Mouse (Mus musculus): ENCODE measurements at regions not wholly inside any gene's neighbourhood (a gene's known extent, or its start where the extent isn't known, plus 50 kb on each side); places are given as distances from the start of the nearest gene placed in this dataset.

DNA sequence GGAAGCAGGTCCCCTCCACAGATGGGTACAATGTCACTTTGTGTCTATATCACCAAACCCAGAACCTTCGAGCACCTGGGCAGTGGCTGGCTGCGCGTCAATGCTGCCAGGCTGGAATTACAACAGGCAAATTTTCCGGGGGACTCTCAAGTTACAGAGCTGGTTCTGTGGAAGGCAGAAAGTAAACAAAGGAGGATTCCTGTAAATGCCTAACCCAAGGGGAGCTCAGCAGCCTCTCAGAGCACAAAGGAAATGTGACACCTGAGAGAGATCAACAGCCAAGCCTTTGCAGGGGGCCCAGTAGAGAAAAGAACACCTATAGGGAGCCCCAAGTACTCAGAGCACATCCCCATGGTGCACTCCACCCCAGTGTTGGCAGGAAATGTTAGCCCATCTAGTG, 70.7 kb downstream of the Setd4 start:
- no peak for ATAC-seq (replicated peaks; ENCODE audit: poor library complexity)

DNA sequence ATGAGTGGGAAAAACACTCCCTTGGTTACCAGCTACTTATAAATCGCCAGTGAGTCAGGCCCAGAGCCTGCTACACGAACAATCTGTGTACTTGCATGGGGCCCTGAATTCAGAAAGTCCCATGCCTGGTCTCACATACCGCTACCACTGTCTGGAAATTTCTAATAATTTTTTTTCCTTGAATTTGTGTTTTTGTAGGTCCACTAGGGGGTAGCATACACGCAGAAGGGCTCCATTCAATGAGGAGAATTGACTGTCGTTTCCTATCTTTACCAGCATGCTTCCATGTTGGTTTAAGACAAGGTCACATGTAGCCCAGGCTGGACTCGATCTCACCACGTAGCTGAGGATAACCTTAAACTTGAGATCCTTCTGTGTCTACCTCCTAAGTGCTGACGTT, 71.9 kb downstream of the Setd4 start:
- no peak for ATAC-seq (replicated peaks; ENCODE audit: poor library complexity)

DNA sequence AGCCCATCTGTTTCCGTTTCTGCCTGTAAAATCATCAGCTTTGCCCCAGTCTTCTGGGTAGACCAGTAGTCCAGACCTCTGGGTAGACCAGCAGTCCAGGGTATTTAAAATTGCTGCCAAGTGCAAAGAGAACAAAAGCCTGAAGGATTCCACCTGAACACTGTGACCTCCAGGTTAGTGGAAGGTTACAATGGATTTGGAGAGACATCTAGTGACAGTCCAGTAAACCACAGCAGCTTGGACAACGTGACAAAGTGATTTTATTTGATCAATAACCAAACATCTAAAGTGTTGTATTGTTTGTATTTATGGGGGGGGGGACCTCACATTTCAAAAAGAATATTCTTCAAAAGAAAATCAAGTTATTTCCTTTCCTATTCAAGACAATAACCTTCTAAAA, 81.4 kb downstream of the Setd4 start:
- ATAC-seq (replicated peaks; ENCODE audit: poor library complexity), result no peak

DNA sequence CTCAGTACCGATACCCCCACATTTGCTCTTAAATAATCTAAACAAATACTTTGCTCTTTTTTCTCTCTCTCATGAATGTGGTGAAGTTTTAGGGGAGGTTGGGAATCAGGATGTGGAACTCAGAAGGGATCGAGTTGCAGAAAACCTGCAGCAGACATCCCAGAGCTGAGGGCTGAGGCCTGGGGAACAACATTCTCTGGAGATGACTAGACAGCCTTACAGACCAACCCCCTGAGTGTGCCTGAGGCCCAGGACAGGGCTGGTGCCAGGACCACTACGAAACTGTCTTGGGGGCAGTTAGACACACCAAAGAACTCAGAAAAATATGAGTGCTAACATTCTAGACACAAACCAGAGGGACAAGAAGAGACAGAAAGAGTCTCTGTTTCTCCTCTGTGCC, 83.4 kb downstream of the Setd4 start:
- ATAC-seq (replicated peaks; ENCODE audit: poor library complexity), result no peak

DNA sequence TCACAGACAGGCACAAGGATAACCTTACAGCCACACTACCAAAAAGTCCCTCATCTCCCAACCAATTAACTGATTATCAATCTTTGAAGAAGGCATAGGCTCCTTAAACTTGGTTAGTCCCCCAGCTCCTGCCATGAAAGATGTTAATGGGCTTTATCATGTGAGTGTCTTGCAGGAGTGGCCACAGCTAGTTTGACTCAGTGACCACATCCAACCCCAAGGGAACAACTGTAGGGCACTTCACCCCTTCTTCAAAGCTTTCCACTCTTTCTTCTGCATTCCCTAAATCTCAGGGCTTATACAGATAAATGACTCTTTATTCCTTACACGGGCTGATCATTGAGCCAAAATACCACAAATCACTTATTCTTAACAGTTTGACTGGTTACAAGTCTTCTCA, 85.2 kb downstream of the Setd4 start:
- no peak for ATAC-seq (replicated peaks; ENCODE audit: poor library complexity)

DNA sequence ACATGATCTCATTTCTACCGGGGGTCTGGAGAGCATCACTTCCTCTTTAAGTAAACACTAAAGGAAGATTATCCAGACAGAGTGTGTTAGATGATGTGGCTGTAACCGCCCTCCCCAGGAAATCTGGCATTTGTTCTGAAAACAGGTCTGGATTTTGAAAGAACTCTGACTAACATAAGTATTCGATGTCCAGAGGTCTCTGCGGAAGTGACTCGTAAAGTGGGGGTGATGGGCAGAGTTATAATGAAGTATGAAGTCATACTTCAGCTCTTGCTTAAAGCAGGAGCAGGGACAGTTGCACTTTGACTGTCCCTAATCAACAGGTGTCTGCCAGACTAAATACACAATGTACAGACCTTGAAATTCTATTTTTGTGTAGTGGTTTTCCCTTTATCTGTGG, 87.1 kb downstream of the Setd4 start:
- no peak for ATAC-seq (replicated peaks; ENCODE audit: poor library complexity)

DNA sequence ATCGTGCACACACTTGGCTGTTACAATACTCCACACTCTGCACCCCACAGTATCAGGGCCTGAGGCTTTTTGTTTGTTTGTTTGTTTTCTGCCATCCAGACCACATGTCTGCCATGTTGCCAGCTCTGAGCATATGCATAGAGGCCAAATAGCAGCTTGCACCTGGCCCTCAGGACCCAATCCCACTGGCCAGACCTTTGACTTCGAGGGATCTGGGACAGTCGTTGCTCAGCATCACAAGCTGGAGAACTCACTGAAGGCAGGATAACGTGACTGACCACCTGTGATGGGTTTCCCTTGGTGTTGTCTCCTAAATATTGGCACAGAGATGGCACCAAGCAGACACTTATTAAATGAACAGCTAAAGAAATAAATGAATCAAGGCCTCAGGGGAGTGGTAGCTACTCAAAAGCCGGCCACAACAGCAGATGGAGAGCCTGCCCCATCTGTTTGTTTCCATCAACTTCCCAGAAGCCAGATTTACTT, 88.4 kb downstream of the Setd4 start:
- no peak for ATAC-seq (replicated peaks; ENCODE audit: poor library complexity)

DNA sequence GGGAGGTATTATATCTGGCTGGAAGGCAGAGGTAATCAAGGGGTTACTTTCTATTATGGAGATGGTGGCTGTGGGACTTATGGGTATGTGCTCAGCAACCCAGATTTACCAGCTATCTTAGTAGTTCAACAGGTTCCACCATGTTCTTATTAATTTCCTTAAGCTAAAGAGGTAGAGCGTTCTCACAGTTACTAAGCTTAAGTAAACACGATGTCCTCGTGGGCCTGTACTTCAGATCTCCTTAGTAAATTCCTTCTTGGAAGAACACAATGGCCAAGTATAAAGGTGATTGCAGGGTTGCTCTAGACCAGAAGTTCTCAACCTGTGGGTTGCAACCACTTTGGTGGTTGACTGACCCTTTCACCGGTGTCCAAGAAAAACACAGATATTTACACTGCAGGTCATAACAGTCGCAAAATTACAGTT, 90.2 kb downstream of the Setd4 start:
- no peak for ATAC-seq (replicated peaks; ENCODE audit: poor library complexity)

DNA sequence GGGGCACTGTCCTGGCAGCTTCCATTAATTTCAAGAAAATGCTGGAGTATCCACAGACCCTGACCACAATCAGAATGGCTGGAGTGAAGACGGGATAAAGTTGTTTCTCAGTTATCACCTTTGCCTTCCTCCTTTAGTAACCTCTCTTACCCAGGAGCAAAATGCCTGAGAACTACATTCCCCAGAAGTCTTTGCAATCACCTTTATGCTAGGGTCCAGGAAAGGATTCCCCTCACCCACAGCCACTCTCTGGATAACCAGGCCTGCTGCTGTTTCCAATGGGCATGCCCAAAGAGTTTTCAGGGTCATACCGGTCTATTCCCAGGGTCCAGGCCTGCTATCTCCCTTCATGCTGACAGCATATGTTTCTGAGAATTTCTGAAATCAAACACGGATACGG, 91.9 kb downstream of the Setd4 start:
- ATAC-seq (replicated peaks; ENCODE audit: poor library complexity), result no peak

DNA sequence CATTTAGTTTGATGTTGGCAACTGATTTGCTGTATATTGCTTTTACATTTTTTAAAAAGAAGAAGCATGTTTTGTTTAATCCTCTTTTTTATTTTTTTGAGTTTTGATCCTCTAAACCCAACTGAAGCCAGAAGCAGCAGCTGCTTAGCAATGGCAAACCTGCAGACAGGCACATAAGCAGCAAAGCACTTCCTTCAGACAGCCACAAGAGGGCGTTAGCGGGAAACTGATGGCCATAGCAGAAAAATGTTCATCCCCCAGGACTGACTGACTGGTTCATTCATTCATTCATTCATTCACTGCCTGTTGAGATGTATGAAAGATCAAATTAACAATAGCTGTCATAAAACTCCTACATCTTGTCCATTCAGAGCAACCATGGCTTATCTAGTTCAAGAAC, 92.3 kb downstream of the Setd4 start:
- ATAC-seq (replicated peaks; ENCODE audit: poor library complexity), result no peak

DNA sequence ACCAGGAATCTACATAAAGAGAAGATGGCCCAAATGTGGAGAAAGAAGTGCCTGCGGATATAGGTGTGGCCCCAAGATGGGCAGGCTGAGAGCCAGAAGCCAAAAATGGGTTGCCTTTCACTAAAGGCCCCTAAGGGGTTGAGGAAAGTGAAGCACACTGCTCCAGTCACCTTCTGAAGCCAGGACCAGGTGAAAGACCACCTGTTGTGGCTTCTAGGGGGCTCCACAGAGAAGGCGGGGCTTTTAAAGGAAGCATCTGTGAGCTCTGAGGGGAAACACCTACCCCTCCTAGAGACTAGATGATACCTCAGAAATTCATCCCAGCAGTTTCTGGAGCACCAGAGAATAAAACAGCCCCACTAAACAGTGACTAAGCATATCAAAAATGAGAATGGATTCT, 105.1 kb downstream of the Setd4 start:
- ATAC-seq (replicated peaks; ENCODE audit: poor library complexity), result no peak

DNA sequence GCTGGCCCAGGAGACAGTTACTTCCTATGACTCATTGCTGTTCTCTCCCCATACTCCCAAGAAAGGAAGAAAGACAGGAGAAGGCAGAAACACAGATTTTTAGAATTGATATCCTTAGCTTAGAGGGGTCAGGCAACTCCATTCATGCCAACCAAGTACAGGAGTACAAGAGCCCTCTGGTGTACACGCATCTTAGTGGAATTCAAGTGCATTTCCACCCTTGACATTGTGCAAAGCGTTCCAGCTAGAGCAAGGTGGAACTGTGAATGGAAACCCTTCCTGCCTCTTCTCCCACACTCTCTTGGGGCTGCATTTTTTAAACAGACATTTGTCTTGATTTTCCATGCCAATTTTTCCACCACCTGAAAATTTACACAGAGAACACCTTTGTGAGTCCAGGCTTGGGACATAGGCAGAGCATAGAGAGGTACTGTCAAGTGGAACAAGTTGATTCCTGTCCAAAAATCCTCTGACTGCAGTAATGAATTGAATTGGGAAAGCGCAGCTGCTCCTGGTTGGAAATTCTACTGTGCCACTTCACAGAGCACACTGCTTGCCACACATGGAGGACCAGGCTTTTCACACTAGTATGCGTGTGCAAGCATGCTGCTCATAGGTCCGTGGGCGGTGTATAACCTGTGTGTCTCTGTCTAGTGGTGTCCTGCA, 110.4 kb downstream of the Setd4 start:
- no peak for ATAC-seq (replicated peaks; ENCODE audit: poor library complexity)

DNA sequence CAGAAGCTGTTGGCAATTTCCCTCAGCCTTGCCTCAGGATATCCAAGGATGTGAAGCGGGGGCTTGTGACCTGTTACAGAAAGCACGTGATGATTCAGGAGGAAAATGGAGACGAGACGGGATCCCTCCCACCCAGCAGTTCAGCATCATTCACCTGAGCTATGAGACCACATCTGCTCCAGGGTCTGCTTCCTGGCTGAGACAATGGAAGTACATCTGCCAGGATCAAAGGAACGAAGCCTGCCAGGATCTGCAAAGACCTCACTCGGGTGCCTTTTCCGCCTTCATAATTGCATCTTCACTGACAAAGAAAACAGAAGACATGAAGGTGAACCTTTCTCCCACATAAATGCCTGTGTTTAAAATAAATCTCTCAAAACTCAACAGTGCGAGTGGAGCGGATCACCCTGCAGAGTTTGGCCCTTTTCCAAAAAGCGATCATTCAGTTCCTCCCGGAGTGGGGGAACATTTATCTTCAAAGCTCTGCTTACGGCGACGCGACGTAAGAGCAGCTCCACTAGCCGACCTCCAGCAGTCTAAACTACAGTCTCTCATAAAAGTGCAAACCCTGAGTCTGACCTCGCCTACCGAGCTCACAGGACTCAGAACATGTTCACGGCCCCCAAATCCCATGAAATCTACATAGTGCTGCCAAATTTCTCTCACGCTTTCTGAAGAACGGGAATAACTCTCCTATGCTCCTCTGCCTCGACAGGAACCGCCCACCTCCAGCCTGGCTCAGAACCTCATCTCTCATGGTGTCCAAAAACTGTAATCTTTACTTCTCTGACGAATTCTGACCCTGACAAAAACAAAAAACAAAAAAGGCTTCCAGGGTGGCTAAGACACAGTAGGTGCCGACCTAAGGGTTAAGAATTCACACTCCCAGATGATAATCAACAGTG, 117.0 kb downstream of the Setd4 start:
- no peak for ATAC-seq (replicated peaks; ENCODE audit: poor library complexity)

DNA sequence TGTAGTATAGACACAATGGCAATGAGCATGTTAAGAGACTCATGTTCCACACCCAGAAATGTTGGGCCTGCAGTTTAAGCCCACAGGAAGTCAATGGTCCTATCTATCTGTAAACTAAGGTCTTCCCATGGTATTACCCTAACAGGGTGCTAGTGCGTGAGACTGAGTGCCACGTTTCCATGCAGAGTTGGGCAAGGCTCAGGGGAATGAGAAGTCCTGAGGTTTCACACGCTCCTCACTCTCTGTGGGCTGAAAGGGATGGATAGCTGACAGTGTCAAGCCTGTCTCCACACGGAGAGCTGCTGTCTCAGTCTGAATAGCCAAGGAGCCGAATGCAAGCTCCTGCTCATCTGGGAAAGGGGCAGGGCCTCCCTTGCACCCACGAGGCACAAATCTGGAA, 133.9 kb downstream of the Setd4 start:
- no peak for ATAC-seq (replicated peaks; ENCODE audit: poor library complexity)

DNA sequence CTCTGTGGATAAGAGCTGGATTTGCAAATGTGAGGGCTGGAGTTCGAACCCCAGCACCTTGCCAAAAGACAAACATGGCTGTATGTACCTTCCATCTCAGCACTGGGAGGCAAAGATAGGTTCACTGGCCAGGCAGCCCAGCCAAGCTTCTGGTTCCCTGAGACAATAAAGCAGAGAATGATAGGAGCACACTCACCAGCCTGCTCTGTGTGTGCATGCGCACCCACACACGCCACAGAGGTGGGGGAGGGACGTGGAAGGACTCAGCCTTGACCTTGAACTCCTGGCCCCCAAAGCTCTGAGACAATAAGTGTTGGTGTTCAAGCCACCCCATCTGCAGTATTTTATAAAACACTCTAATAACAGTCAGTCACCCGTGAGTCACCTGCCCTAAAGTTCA, 138.1 kb downstream of the Setd4 start:
- no peak for ATAC-seq (replicated peaks; ENCODE audit: poor library complexity)

DNA sequence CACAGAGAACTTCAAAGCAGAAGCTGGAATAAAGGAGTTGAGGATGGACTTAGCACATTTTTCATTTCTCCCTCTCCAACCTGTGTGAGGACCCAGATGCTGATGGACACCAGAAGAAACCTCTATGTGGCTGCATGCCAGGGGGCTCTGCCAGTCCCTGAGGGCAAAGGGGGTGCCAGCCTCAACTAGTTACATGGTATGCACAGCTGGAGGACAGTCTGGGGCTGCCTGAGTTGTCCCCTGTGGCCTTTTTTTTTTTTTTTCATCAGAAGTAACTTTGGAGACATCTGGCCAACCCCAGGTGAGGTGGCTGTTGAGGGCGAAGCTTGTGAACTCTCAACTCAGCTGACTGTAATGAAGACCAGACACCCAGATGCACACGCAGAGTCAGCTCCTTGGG, 139.0 kb downstream of the Setd4 start:
- no peak for ATAC-seq (replicated peaks; ENCODE audit: poor library complexity)

DNA sequence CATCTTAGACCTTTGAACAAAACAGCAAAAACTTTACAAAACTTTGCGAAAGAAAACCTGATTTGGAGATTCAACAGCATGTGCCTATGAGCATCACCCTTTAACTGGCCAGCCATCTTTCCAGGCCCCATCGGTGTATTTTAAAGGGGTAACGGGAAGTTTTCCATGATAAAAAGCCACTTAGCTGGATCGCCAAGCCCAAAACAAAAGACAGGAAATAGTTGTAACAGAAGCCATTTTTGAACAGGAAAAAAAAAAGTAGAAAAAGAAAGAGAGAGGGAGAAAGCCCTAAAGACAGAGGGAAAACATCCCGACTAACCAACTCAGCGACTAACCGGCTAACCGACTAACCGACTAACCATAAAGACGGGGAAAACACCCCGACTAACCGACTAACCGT, 140.5 kb downstream of the Setd4 start:
- no peak for ATAC-seq (replicated peaks; ENCODE audit: poor library complexity)

DNA sequence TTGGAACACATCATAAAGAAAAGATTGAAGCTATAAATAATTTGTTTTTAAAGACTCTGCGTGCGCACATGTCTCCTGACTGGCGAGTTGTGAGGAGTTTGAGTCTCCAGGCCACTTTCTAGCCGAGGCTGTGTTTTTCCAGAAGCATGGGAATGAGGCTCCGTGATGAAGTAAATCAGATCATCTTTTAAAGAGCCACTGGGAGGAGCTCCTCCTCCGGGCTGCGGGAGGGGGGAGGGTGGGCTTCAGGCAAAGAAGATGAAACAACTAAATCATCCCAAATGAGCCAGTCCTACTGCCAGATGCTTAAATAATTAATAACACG, 141.6 kb downstream of the Setd4 start:
- no peak for ATAC-seq (replicated peaks; ENCODE audit: poor library complexity)

DNA sequence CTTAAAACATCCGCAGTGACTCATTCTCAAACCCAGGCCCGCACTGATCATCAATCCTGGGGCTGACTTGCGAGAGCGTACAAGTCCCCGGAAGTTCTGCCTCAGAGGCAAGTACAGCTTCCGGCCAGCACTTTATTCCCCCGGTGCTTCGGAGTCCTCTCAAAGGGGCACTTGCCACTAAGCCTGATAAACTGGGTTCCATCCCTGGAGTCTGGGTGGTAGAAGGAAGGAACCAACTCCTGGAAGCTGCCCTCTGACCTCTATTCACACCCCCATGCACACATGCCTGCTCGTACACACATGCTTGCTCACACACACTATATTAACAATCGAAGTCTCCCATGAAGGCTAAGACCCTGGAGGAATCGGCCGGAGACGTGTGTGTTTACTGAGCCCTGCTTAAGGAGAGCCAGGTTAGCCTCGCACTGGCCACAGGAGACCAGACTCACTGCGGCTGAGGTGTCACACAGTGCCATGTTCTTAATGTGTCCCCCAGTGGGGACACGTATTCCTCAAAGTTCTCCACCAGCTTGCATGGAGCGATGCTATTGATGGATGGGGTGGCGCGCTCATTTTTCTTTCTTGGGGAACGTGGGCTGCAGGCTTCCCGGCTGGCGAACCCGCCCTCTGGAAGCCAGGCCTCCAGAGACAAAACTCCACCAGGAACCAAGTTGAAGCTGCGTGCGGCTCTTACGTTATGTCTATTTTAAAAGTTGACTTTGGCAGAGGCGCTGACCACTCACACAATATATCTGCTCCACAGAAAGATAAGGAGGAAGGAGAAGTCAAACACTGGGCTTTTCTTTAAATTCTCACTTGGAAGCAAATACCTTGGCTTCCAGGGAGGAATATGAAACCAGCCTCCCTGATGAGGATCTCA, 142.2 kb downstream of the Setd4 start:
- no peak for ATAC-seq (replicated peaks; ENCODE audit: poor library complexity)

DNA sequence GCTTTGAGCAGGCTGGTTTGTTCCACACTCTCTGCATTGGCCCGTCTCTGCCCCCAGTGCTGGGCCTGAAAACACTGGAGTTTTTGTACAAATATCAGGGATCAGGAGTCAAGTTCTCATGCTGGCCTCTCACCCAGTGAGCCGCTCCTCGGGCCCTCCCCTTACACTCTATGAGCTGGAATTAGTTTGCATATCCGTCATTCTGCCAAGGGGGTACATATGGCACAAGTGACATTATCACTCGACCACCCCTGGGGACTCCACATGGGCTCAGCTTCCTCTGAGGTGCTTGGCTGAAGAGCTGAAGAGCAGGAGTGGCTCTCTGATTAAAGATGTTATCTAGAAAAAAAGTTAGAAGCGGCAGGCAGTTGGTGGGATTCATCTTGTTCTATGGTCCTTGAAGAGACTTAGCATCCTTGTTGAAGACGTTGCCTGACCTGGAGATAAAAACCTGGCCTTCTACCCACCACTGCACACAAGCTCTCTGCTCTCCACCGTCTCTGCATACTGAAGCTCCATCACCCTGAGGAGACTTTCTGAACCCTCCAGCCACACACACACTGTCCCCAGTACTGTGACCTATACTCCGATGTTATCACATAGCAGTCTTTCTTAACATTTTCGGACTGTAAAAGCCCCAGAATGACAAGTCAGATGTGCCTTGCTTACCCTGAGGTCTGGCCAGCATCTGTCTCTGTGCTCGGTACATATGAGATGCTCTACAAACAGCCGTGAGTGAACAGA, 144.2 kb downstream of the Setd4 start:
- ATAC-seq (replicated peaks; ENCODE audit: poor library complexity), result no peak

All from megakaryocyte progenitor cell, adult 5-6 weeks (primary cell).